Mouse (Mus musculus) lung, embryonic 14.5 days (tissue): ENCODE measurements at regions not wholly inside any gene's neighbourhood (a gene's known extent, or its start where the extent isn't known, plus 50 kb on each side); places are given as distances from the start of the nearest gene placed in this dataset.
A peak's percentile ranks its signal among the peaks of the same experiment; 100 is the strongest.

Source experiments
- ATAC-seq: fragments of 200-750 bp; cut with Nextera tagmentation; 2 replicates; pipeline ENCODE4 v1.8.0; 2017; ENCODE audit warnings: mild to moderate bottlenecking, moderate TSS enrichment, moderate library complexity; ENCODE audit not compliant: insufficient read depth
- DNase-seq: peaks from one replicate; pipeline ENCODE4 v3.0.0-alpha.2; 2015
- H3K27ac ChIP-seq: fragments of 300-500 bp; sonication (generic); 2 replicates; pipeline ENCODE4 v1.5.1; 2014; ENCODE audit warnings: low read depth, mild to moderate bottlenecking, moderate library complexity
- H3K27me3 ChIP-seq: fragments of 300-500 bp; sonication (generic); 2 replicates; pipeline ENCODE4 v1.6.1; 2014; ENCODE audit warnings: low read length, control low read depth; ENCODE audit not compliant: insufficient read depth
- H3K36me3 ChIP-seq: fragments of 300-500 bp; sonication (generic); 2 replicates; pipeline ENCODE4 v1.6.1; 2014; ENCODE audit warnings: control low read depth; ENCODE audit not compliant: insufficient read depth
- H3K4me1 ChIP-seq: fragments of 300-500 bp; sonication (generic); 2 replicates; pipeline ENCODE4 v1.6.1; 2014; ENCODE audit warnings: antibody characterized with exemption, control low read depth; ENCODE audit not compliant: insufficient read depth
- H3K4me2 ChIP-seq: fragments of 300-500 bp; sonication (generic); 2 replicates; pipeline ENCODE4 v1.6.1; 2014; ENCODE audit warnings: mild to moderate bottlenecking
- H3K4me3 ChIP-seq: fragments of 300-500 bp; sonication (generic); 2 replicates; pipeline ENCODE4 v1.5.1; 2014; ENCODE audit warnings: low read depth, low read length
- H3K9ac ChIP-seq: fragments of 300-500 bp; sonication (generic); 2 replicates; pipeline ENCODE4 v1.6.1; 2014
- H3K9me3 ChIP-seq: fragments of 300-500 bp; sonication (generic); 2 replicates; pipeline ENCODE4 v1.6.1; 2016; ENCODE audit warnings: low read depth, low read length, control low read depth
- CTCF ChIP-seq: IDR thresholded peaks from 2 replicates; pipeline ENCODE4 v1.5.1; 2016; ENCODE audit warnings: antibody characterized with exemption, low read depth
- WGBS: fragments of 180-500 bp; shearing (Covaris S2); extraction: QIAGEN DNeasy Blood & Tissue Kit; methylation state at CpG from one replicate; pipeline ENCODE4 v1.1.7; 2014; 5-methylcytosine and 5-hydroxymethylcytosine counted together

DNA sequence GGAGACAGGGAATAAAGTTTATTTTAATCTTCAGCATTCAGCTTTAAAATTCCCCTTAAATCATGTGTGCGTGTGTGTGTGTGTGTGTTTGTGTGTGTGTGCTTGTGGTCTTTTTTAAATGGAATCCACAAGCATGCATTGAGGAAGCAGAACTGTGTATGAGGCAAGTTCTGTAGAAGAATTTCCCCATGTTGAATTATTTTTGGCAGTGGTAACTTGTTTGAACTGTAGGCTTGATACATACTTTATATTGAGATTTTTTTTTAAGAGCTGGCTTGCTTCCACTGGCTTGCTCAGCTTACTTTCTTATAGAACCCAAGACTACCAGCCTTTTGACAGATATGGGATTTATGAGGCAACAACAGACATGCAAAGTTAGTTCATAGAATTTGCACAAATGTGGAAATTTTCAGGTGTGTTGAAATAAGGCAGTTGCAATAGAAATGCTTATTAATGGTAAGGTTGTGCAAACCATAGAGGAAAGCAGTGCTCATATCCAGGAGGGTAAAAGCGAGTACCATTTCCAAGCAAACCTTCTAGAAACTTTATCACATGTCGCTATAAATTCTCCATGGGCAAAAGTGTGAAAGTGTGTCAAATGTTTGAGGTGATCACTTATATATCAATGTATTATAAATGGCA is 91.7 kb upstream of the Htr1f start:
- 76% methylated on average over 3 of the region's 3 CpGs for WGBS
- H3K4me1 ChIP-seq = no peaks in the 10 kb centered on the region

DNA sequence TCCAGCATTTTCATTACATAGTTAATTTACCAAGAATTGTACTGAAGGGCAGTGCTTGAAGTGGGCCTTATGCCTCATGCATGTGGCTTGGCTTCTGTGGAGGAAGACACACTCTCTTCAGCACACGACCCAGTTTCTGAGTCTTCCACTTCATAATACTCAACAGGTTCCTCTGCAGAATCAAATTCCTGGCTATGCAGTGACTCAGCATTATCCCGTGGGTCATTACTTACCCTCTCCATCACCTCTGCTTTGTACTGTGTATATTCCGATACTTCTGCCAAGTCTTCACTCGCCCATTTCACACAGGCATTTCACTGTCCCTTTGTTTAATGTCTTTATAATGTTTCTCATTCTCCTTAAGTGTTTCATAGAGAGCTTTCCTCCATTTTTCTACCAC is 90.1 kb upstream of the Htr1f start:
- WGBS = 58% methylated on average over 4 of the region's 4 CpGs
- no peaks in the 10 kb centered on the region for H3K27me3 ChIP-seq

More for the DNA sequence above, 91.7 kb upstream of the Htr1f start:
- Histone ChIP-seq H3K9me3 (no peaks in the 10 kb centered on the region), H3K27ac (no peak overlapping the region), H3K4me3 (no peak overlapping the region), H3K36me3 (no peaks in the 10 kb centered on the region), H3K27me3 (no peaks in the 10 kb centered on the region), H3K9ac (no peak overlapping the region), H3K4me2 (no peak overlapping the region)
- ATAC-seq (no peak), DNase-seq (peak; percentile 44)
- no peak for TF ChIP-seq CTCF

DNA sequence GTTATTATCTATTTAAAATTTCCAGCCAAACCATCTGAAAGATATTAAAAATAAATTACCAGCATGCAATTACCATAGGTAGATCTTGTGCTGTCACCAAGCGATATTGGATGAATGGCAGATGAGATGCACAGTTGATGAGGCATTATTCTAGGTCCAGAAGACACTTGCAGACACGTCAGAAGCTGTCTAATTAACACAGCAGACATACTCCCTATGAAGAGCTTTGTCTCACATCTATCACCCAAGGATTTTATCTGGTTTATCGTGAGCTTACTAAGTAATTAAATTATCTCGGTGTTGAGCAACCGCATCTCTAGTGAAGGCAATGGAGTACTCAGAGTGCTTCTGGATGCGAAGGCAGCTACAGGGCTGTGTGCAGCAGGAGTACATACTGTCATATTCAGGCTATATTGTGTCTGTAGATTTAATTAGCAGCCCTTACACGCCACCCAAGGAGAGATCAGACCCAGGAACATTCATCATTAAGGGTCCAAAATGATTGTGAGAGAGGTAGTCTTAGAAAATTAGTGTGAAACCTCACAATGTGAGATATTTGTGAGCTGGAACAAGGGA is 86.0 kb upstream of the Htr1f start:
- no peaks in the 10 kb centered on the region for H3K36me3 ChIP-seq
- no peak overlapping the region for H3K27ac ChIP-seq
- no peak for ATAC-seq
- no peak overlapping the region for H3K9ac ChIP-seq
- H3K4me1 ChIP-seq = no peaks in the 10 kb centered on the region
- H3K9me3 ChIP-seq = no peaks in the 10 kb centered on the region
- no peak overlapping the region for H3K4me3 ChIP-seq
- no peaks in the 10 kb centered on the region for H3K27me3 ChIP-seq
- H3K4me2 ChIP-seq = no peak overlapping the region
- DNase-seq = no peak
- no peak for TF ChIP-seq CTCF
- 65% methylated on average over 7 of the region's 7 CpGs for WGBS

More for the DNA sequence above, 90.1 kb upstream of the Htr1f start:
- no peaks in the 10 kb centered on the region for H3K36me3 ChIP-seq
- H3K4me1 ChIP-seq = no peaks in the 10 kb centered on the region
- no peaks in the 10 kb centered on the region for H3K9me3 ChIP-seq
- H3K4me3 ChIP-seq = no peak overlapping the region
- DNase-seq = no peak
- no peak overlapping the region for H3K9ac ChIP-seq
- H3K27ac ChIP-seq = no peak overlapping the region
- no peak for TF ChIP-seq CTCF
- H3K4me2 ChIP-seq = no peak overlapping the region
- no peak for ATAC-seq

DNA sequence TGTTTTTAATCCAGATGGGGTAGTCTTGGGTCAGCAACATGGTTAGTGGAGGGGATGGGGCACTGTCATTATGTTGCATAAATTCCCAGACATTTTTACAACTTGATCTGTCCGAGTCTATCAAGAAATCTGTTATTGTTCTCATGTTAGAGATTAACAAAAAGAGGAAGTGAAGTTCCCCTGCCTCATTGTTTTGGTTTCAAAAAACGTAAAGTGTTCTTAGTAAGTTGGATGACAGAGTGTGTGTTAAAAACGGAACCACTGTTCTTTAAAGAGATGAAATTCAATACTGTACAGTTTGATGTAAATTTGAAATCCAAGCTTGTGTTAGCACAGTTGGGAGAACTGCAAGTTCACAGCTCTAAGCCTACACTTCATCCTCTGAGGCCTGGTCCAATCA is 68.9 kb upstream of the Htr1f start:
- no peaks in the 10 kb centered on the region for H3K9me3 ChIP-seq
- H3K4me2 ChIP-seq = no peak overlapping the region
- no peaks in the 10 kb centered on the region for H3K36me3 ChIP-seq
- no peak for ATAC-seq
- no peak overlapping the region for H3K9ac ChIP-seq
- H3K4me3 ChIP-seq = no peak overlapping the region
- TF ChIP-seq CTCF = no peak
- H3K27me3 ChIP-seq = no peaks in the 10 kb centered on the region
- no peak for DNase-seq
- WGBS = 29% methylated on average over 3 of the region's 3 CpGs
- no peak overlapping the region for H3K27ac ChIP-seq
- no peaks in the 10 kb centered on the region for H3K4me1 ChIP-seq

DNA sequence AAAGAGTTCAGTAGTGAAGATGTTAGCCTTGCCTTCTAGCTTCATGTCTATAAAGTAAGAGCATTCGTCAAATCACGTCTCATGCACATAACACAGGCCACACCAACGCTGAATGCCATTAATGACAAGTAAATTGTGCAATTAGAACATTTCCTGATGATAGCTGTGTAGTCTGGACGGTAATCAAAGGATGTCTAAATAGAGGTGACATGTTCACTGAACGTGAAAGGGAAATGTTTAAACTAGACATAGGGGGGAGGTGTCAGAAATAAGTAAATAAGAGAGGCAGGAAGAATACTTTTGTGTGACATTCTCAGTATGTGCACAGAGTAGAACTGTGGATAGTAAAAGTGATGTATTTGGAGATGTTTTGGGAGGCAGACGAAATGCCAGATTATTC is 61.5 kb upstream of the Htr1f start:
- Histone ChIP-seq H3K36me3 (no peaks in the 10 kb centered on the region), H3K9me3 (no peaks in the 10 kb centered on the region), H3K4me2 (no peak overlapping the region), H3K4me1 (no peaks in the 10 kb centered on the region), H3K4me3 (no peak overlapping the region), H3K9ac (no peak overlapping the region), H3K27me3 (no peaks in the 10 kb centered on the region), H3K27ac (no peak overlapping the region)
- DNase-seq (no peak), ATAC-seq (no peak)
- 38% methylated on average over 6 of the region's 6 CpGs for WGBS
- TF ChIP-seq CTCF = no peak

DNA sequence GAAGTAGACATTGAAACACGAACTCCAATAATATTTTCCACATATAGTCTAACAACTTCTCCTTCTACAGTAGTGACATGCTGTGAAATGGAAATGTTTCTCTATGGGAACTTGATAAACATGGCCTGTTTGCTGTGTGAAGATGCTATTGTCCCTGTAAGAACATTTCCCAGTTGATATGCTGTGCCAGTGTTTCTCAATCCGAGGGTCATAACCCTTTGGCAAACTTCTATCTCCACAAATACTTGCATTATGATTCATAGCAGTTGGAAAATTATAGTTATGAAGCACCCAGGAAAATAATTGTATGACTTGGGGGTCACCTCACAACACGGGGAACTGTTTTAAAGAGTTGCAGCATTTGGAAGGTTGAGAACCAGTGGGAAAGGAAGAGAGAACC is 57.1 kb upstream of the Htr1f start:
- Histone ChIP-seq H3K36me3 (no peaks in the 10 kb centered on the region), H3K9ac (no peak overlapping the region), H3K9me3 (no peaks in the 10 kb centered on the region), H3K4me1 (no peaks in the 10 kb centered on the region), H3K27ac (no peak overlapping the region), H3K4me3 (no peak overlapping the region), H3K4me2 (no peak overlapping the region), H3K27me3 (no peaks in the 10 kb centered on the region)
- 81% methylated on average over 3 of the region's 3 CpGs for WGBS
- no peak for TF ChIP-seq CTCF
- DNase-seq (no peak), ATAC-seq (no peak)

DNA sequence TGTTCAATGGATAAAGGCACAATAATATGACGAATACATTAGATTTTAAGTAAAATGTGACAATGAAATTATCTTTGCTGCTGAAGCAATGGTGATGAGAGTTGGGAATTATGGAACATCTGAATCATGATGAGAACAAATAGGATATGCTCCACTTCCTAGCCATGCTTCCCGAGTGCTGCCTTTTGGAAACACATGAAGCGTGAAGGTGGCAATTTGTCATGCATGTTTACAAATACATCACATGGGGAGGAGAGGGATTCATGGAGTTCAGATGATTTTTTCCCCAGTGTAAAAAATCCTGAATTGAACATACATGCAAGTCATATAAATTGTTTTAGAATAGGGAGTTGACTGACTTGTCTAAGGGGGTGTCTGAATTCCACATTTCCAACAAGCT is 54.6 kb upstream of the Htr1f start:
- Histone ChIP-seq H3K36me3 (no peaks in the 10 kb centered on the region), H3K27ac (no peak overlapping the region), H3K4me3 (no peak overlapping the region), H3K27me3 (no peaks in the 10 kb centered on the region), H3K9me3 (no peaks in the 10 kb centered on the region), H3K4me1 (no peaks in the 10 kb centered on the region), H3K4me2 (no peak overlapping the region), H3K9ac (no peak overlapping the region)
- WGBS = 49% methylated on average over 3 of the region's 3 CpGs
- TF ChIP-seq CTCF = no peak
- ATAC-seq = no peak
- no peak for DNase-seq

DNA sequence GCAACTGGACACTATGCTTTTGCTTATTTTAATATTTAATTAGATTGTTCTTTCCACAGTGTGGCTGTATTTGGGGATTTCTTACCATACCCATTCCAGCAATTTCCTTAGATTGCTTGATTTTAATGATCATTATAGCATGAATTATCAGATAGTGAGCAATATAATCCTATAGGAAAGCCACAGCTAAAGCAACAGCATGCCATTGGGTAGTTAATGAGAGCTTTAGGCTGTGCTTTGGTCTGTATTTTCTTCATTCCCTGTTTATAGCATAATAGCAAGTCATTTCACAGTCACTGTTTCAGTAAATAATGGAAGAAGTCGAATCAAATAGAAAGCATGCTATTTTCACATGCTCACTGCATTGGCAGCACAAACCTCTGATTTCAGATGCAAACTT is 49.9 kb upstream of the Htr1f start:
- Histone ChIP-seq H3K27ac (no peak overlapping the region), H3K9ac (no peak overlapping the region), H3K4me2 (no peak overlapping the region), H3K4me1 (no peaks in the 10 kb centered on the region), H3K27me3 (no peaks in the 10 kb centered on the region), H3K9me3 (no peaks in the 10 kb centered on the region), H3K4me3 (no peak overlapping the region), H3K36me3 (no peaks in the 10 kb centered on the region)
- ATAC-seq (no peak), DNase-seq (no peak)
- no peak for TF ChIP-seq CTCF
- 75% methylated on average over 1 of the region's 1 CpGs for WGBS
